Mouse (Mus musculus): Measurements from ENCODE around the gene Slc16a2.

The Slc16a2 gene

DNA sequence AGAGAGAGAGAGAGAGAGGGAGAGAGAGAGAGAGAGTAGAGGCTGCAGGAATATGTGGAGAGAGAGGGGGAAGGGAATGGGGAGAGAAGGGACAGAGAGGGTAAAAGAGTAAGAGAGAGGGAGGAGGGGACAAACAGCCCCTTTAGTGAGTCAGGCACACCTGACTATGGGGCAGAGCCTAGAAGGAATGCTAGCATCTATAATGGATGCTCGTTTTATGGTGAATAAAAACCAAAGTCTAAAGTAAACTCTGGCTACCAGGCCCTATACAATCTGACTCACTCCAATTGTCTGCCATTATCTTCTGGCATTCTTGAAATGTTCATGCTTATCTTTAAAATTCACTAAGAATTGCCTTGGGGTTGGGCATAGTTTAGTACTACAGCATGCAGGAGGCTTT is 169.7 kb downstream of the Slc16a2 start:
- no peak for DNase-seq (ENCODE audit: low read depth)

Data from naive thymus-derived CD4-positive, alpha-beta T cell, adult 2 months (primary cell).